Mouse (Mus musculus): ENCODE measurements around the gene Fcho1.
A peak's percentile ranks its signal among the peaks of the same experiment; 100 is the strongest.

Gene Fcho1

DNA sequence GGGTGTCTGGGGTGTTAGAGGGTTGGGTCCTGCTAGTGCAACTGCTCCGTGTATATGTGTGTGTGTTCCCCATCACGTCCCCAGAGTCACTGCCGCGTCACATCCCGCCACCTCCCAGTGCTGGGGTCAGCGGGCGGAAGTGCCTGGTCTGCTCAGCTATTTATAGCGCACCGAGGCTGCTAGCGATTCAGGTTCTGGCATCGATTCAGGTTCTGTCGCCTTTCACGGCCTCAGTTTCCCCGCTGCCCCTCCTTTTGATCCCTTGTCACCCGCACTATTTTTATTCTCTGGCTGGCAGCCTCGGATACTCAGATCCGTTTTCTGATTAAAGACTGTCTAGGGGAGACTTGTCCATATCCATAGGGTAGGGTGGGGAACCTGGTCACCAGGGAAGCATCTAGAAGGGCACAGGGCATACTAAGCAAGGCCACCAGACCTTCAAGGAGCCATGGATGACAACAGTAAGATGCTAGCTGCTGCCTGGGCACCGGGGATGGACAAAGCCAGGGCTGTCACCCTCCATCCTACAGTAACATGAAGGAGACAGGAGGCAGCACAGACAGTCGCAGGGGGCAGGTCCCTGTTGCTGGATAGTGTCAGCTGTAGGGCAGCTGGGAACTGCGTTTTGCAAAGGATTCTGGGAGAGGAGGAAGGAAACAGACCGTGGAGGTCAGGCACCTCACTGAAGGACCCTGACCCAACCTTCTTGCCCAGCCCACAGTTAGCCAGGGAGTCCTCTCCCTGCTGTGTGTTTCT lies 57.1 kb downstream of the Fcho1 start:
- no peaks in the 10 kb centered on the region for H3K9me3 ChIP-seq (ENCODE audit: low read length)
- H3K4me1 ChIP-seq (replicated peaks; ENCODE audit: low read depth, low read length): peaks cover 80% of the 10 kb centered on the region
- TF ChIP-seq CTCF (conservative IDR thresholded peaks at IDR 0.05; ENCODE audit: low read length) (no peak), POU5F1 (IDR thresholded peaks at IDR 0.05; ENCODE audit: borderline replicate concordance, low read length) (no peak), NANOG (IDR thresholded peaks at IDR 0.05; ENCODE audit: borderline replicate concordance, low read length) (no peak)
- H3K4me3 ChIP-seq (replicated peaks; ENCODE audit: low read length): peak overlapping the region; percentile 62
- H3K27me3 ChIP-seq (ENCODE audit: insufficient read depth, low read length): no peaks in the 10 kb centered on the region
- peaks cover 11% of the 10 kb centered on the region for H3K36me3 ChIP-seq (ENCODE audit: insufficient read depth, low read length)

- TF ChIP-seq POU5F1 (IDR thresholded peaks at IDR 0.05; ENCODE audit: borderline replicate concordance, low read length): no peak
- no peak for TF ChIP-seq NANOG (IDR thresholded peaks at IDR 0.05; ENCODE audit: borderline replicate concordance, low read length)
- TF ChIP-seq CTCF (conservative IDR thresholded peaks at IDR 0.05; ENCODE audit: low read length): no peak
- H3K4me1 ChIP-seq (replicated peaks; ENCODE audit: low read depth, low read length): peaks cover 79% of the 10 kb centered on the region
- no peaks in the 10 kb centered on the region for H3K9me3 ChIP-seq (ENCODE audit: low read length)
- peaks cover 23% of the 10 kb centered on the region for H3K36me3 ChIP-seq (ENCODE audit: insufficient read depth, low read length)
- no peak overlapping the region for H3K4me3 ChIP-seq (replicated peaks; ENCODE audit: low read length)
- no peaks in the 10 kb centered on the region for H3K27me3 ChIP-seq (ENCODE audit: insufficient read depth, low read length)
Observed at GRCm38 (mm10) chr8:71667256-71667655, 58.3 kb downstream of the Fcho1 start.

DNA sequence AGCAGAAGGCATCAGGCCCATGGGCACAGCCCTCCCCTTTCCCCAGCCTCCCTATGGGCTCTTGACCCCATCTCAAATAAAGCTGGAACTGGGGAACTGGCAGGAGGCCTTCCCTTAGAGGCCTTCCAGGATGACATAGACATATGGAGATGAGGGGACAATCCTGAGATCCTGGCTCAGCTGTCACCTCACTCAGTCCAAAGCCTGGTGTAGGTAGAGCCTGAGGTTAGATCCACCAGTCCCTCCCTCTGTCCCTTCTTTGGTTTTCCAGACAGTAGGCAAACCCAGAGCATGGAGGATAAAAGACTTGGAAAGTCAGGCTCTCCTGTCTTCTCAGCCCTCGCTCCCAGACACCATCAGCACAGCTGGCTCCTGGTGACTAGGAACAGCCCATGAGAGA lies 58.7 kb downstream of the Fcho1 start:
- peak overlapping the region; percentile 72; the same call in 1 of the 2 replicates for H3K4me3 ChIP-seq (replicated peaks; ENCODE audit: low read length)
- TF ChIP-seq NANOG (IDR thresholded peaks at IDR 0.05; ENCODE audit: borderline replicate concordance, low read length): no peak
- no peak for TF ChIP-seq POU5F1 (IDR thresholded peaks at IDR 0.05; ENCODE audit: borderline replicate concordance, low read length)
- no peak for TF ChIP-seq CTCF (conservative IDR thresholded peaks at IDR 0.05; ENCODE audit: low read length)
- H3K4me1 ChIP-seq (replicated peaks; ENCODE audit: low read depth, low read length): peaks cover 79% of the 10 kb centered on the region
- no peaks in the 10 kb centered on the region for H3K27me3 ChIP-seq (ENCODE audit: insufficient read depth, low read length)
- no peaks in the 10 kb centered on the region for H3K9me3 ChIP-seq (ENCODE audit: low read length)
- H3K36me3 ChIP-seq (ENCODE audit: insufficient read depth, low read length): peaks cover 27% of the 10 kb centered on the region

DNA sequence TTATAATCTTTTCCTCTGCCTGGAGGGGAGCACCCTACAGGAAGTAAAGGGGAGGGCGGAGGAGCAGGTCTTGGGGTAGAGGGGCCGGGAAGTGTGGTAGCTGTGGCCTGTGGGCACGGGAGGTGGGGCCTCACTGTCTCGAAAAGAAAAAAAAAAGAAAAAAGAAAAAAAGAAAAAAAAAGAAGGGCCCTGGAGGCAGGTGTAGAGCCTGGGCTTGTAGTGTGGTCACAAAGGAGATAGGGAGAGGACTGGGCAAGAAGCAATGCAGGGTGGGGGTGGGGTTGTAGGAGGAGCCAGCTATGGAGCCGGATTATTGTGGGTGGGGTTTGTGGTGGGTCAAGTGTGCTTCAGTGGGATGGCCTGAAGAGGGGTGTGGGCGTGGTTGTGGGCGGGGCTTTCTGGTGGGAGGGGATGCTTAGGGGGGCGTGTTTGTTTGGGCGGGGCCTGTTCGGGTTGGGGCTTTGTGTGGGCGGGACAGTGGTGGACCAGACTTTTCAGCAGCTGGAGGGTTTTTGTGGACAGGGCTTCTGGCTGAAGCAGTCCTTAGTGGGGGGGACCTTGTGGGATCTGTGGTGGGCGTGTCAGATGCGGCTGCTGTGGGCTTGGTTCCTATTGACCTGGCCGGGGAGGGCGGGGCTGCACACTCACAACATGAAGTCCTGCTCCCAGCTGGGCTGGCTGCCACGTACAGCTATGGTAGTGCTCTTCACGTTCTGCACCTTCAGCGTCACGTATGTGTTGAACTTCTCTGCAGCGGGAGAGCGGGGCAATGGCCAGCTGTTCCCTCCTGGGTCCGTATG lies 60.0 kb downstream of the Fcho1 start:
- Histone ChIP-seq H3K36me3 (ENCODE audit: insufficient read depth, low read length) (peaks cover 32% of the 10 kb centered on the region), H3K27me3 (ENCODE audit: insufficient read depth, low read length) (peaks cover 1% of the 10 kb centered on the region; the same call in 1 of the 2 replicates), H3K4me1 (replicated peaks; ENCODE audit: low read depth, low read length) (peaks cover 83% of the 10 kb centered on the region), H3K9me3 (ENCODE audit: low read length) (no peaks in the 10 kb centered on the region), H3K4me3 (replicated peaks; ENCODE audit: low read length) (peak overlapping the region; percentile 72)
- no peak for TF ChIP-seq POU5F1 (IDR thresholded peaks at IDR 0.05; ENCODE audit: borderline replicate concordance, low read length)
- TF ChIP-seq NANOG (IDR thresholded peaks at IDR 0.05; ENCODE audit: borderline replicate concordance, low read length): no peak
- TF ChIP-seq CTCF (conservative IDR thresholded peaks at IDR 0.05; ENCODE audit: low read length): no peak

DNA sequence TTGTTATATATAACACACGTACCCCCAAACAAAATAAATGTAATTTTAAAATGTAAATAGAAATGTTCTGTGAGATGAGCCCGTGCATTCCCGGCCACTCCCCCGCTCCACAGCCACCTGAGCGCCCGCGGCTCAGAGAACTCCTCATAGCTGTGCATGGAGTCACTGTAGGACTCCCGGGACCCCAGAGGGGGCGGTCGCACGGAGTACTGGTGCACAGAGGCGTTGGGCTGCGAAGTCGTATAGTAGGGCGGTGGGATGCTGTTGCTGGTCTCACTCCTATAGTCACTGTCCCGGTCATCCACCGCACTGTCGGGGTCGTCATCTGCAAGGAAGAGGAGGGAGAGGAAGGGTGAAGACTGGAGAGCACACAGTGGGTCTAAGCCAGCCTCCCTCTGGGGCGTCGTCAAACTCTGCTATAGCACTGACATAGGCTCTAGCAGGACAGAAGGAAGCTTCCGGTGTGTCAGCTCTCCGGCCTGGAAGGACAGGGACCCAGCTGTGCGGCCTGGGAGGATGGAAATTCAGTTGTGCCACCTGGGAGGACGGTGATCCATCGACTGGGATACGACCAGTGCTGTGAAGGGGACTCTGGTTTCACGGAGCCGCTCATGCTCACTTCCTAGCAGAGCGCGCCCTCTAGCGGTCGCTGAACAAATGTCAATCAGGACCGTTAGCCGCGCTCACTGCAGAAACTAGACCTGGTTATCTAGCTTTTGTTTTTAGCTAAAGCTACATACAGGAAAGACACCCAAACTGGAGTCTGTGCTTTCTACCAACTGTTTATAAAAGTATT lies 65.0 kb downstream of the Fcho1 start:
- Histone ChIP-seq H3K9me3 (ENCODE audit: low read length) (no peaks in the 10 kb centered on the region), H3K27me3 (ENCODE audit: insufficient read depth, low read length) (peaks cover 32% of the 10 kb centered on the region), H3K4me1 (replicated peaks; ENCODE audit: low read depth, low read length) (peaks cover 57% of the 10 kb centered on the region), H3K36me3 (ENCODE audit: insufficient read depth, low read length) (peaks cover 44% of the 10 kb centered on the region), H3K4me3 (replicated peaks; ENCODE audit: low read length) (peak overlapping the region; percentile 59)
- TF ChIP-seq POU5F1 (IDR thresholded peaks at IDR 0.05; ENCODE audit: borderline replicate concordance, low read length): no peak
- peak; percentile 80 for TF ChIP-seq CTCF (conservative IDR thresholded peaks at IDR 0.05; ENCODE audit: low read length)

DNA sequence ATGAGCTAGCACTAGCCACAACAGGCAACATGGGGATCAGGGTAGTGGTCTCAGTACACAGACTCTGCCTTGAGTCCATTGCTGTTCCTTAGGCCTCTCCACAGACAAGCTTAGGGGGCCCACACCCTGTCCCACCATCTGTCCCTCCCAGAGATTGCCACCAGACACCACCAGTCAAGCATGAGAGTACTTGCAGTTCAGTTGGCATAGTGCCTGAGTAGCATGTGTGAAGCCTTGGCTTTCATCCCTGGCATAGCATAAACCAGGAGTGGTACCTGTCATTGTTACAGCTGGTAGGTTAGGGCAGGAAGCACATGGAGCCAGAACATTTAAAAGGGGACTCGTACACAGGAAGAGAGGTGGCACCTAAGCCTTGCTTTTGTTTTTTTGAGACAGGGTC lies 65.8 kb downstream of the Fcho1 start:
- H3K36me3 ChIP-seq (ENCODE audit: insufficient read depth, low read length): peaks cover 44% of the 10 kb centered on the region
- no peak for TF ChIP-seq NANOG (IDR thresholded peaks at IDR 0.05; ENCODE audit: borderline replicate concordance, low read length)
- no peak for TF ChIP-seq POU5F1 (IDR thresholded peaks at IDR 0.05; ENCODE audit: borderline replicate concordance, low read length)
- no peak for TF ChIP-seq CTCF (conservative IDR thresholded peaks at IDR 0.05; ENCODE audit: low read length)
- no peaks in the 10 kb centered on the region for H3K9me3 ChIP-seq (ENCODE audit: low read length)
- H3K4me1 ChIP-seq (replicated peaks; ENCODE audit: low read depth, low read length): peaks cover 58% of the 10 kb centered on the region
- no peak overlapping the region for H3K4me3 ChIP-seq (replicated peaks; ENCODE audit: low read length)
- peaks cover 40% of the 10 kb centered on the region for H3K27me3 ChIP-seq (ENCODE audit: insufficient read depth, low read length)

GRCm38 (mm10) chr8:71658515-71659049 lies 66.9 kb downstream of the Fcho1 start:
- Histone ChIP-seq H3K4me1 (replicated peaks; ENCODE audit: low read depth, low read length) (peaks cover 57% of the 10 kb centered on the region), H3K4me3 (replicated peaks; ENCODE audit: low read length) (peak overlapping the region; percentile 46)
- TF ChIP-seq POU5F1 (IDR thresholded peaks at IDR 0.05; ENCODE audit: borderline replicate concordance, low read length): no peak
- no peak for TF ChIP-seq CTCF (conservative IDR thresholded peaks at IDR 0.05; ENCODE audit: low read length)
- TF ChIP-seq NANOG (IDR thresholded peaks at IDR 0.05; ENCODE audit: borderline replicate concordance, low read length): no peak

More at GRCm38 (mm10) chr8:71658515-71659049, 66.9 kb downstream of the Fcho1 start:
- Histone ChIP-seq H3K36me3 (ENCODE audit: insufficient read depth, low read length) (peaks cover 38% of the 10 kb centered on the region), H3K27me3 (ENCODE audit: insufficient read depth, low read length) (peaks cover 49% of the 10 kb centered on the region), H3K9me3 (ENCODE audit: low read length) (no peaks in the 10 kb centered on the region)
